Mouse (Mus musculus) 3T3-L1 (cell line): ENCODE data around the gene Cenps.
A peak's percentile ranks its signal among the peaks of the same experiment; 100 is the strongest.
"Not testable (repeated sequence)": the region's sequence is repeated elsewhere in the genome, so short reads cannot be mapped to it uniquely, and the experiment has no call there.

Experiments
- DNase-seq: peaks from one replicate; pipeline ENCODE4 v3.0.0-alpha.2; 2015; ENCODE audit warnings: low read depth, low spot score

Cenps gene

GRCm38 (mm10) chr4:149136982-149137770 lies at the start of gene Cenps:
Gene Cenps (minus strand): TSS chr4:149137629.
- DNase-seq = peak; percentile 82

GRCm38 (mm10) chr4:149182755-149183154 lies 45.3 kb upstream of the Cenps start:
- DNase-seq = peak; percentile 47

GRCm38 (mm10) chr4:149182192-149182591 lies 44.8 kb upstream of the Cenps start:
- DNase-seq = no peak

GRCm38 (mm10) chr4:149179573-149179972 lies 42.1 kb upstream of the Cenps start:
- no peak for DNase-seq

- no peak for DNase-seq
These were observed 41.7 kb upstream of the Cenps start for GRCm38 (mm10) chr4:149179160-149179559.

GRCm38 (mm10) chr4:149178328-149178727 lies 40.9 kb upstream of the Cenps start:
- DNase-seq = no peak

GRCm38 (mm10) chr4:149177046-149177445 lies 39.6 kb upstream of the Cenps start:
- DNase-seq = no peak

- no peak for DNase-seq
These were observed 39.2 kb upstream of the Cenps start for GRCm38 (mm10) chr4:149176645-149177044.

- no peak for DNase-seq
These were observed 36.2 kb upstream of the Cenps start for GRCm38 (mm10) chr4:149173661-149174060.

GRCm38 (mm10) chr4:149172666-149173065 lies 35.2 kb upstream of the Cenps start:
- peak; percentile 84 for DNase-seq

- peak; percentile 79 for DNase-seq
These were observed 34.7 kb upstream of the Cenps start for GRCm38 (mm10) chr4:149172083-149172482.

- peak; percentile 91 for DNase-seq
These were observed 34.2 kb upstream of the Cenps start for GRCm38 (mm10) chr4:149171581-149171981.

- DNase-seq = peak; percentile 95
These were observed 33.0 kb upstream of the Cenps start for GRCm38 (mm10) chr4:149170394-149170931.

GRCm38 (mm10) chr4:149169926-149170325 lies 32.5 kb upstream of the Cenps start:
- DNase-seq = not testable (repeated sequence)

- DNase-seq = no peak
These were observed 30.6 kb upstream of the Cenps start for GRCm38 (mm10) chr4:149168016-149168415.

- peak; percentile 44 for DNase-seq
These were observed 29.7 kb upstream of the Cenps start for GRCm38 (mm10) chr4:149166957-149167611.

GRCm38 (mm10) chr4:149166215-149166946 lies 29.0 kb upstream of the Cenps start, which contains the start of gene Pgd:
Gene Pgd (minus strand): TSS chr4:149166771.
- DNase-seq = peak; percentile 97

- no peak for DNase-seq
These were observed 26.7 kb upstream of the Cenps start for GRCm38 (mm10) chr4:149164150-149164549.

GRCm38 (mm10) chr4:149163196-149163595 lies 25.8 kb upstream of the Cenps start:
- no peak for DNase-seq

- DNase-seq = no peak
These were observed 23.7 kb upstream of the Cenps start for GRCm38 (mm10) chr4:149161166-149161565.

- no peak for DNase-seq
These were observed 22.5 kb upstream of the Cenps start for GRCm38 (mm10) chr4:149159891-149160290.

GRCm38 (mm10) chr4:149159203-149159602 lies 21.8 kb upstream of the Cenps start:
- no peak for DNase-seq
